Mouse (Mus musculus) midbrain, embryonic 13.5 days (tissue): ENCODE results near the gene Mecom. TPM values are rescaled to one million over a fixed set of nuclear protein-coding genes. Genes with fewer than 3 reads are reported as not detected.
A peak's percentile ranks its signal among the peaks of the same experiment; 100 is the strongest.

ENCODE experiments used
- ATAC-seq: fragments of 200-750 bp; cut with Nextera tagmentation; 2 replicates; pipeline ENCODE4 v1.8.0; 2017; ENCODE audit warnings: mild to moderate bottlenecking, moderate TSS enrichment, moderate library complexity
- H3K27ac ChIP-seq: fragments of 300-500 bp; sonication (generic); 2 replicates; pipeline ENCODE4 v1.5.1; 2015; ENCODE audit warnings: inconsistent platforms, mild to moderate bottlenecking, moderate library complexity
- H3K27me3 ChIP-seq: fragments of 300-500 bp; sonication (generic); 2 replicates; pipeline ENCODE4 v1.6.1; 2015; ENCODE audit warnings: mild to moderate bottlenecking, inconsistent platforms
- H3K36me3 ChIP-seq: fragments of 300-500 bp; sonication (generic); 2 replicates; pipeline ENCODE4 v1.6.1; 2015; ENCODE audit warnings: mild to moderate bottlenecking, inconsistent platforms
- H3K4me1 ChIP-seq: fragments of 300-500 bp; sonication (generic); replicated peaks from 2 replicates; pipeline ENCODE4 v1.6.1; 2015; ENCODE audit warnings: inconsistent platforms
- H3K4me2 ChIP-seq: fragments of 300-500 bp; sonication (generic); replicated peaks from 2 replicates; pipeline ENCODE4 v1.6.1; 2015; ENCODE audit warnings: moderate library complexity, mild to moderate bottlenecking, inconsistent platforms
- H3K4me3 ChIP-seq: fragments of 300-500 bp; sonication (generic); replicated peaks from 2 replicates; pipeline ENCODE4 v1.5.1; 2015; ENCODE audit warnings: mild to moderate bottlenecking, inconsistent platforms
- H3K9ac ChIP-seq: fragments of 300-500 bp; sonication (generic); replicated peaks from 2 replicates; pipeline ENCODE4 v1.6.1; 2015; ENCODE audit warnings: mild to moderate bottlenecking, inconsistent platforms
- H3K9me3 ChIP-seq: fragments of 300-500 bp; sonication (generic); 2 replicates; pipeline ENCODE4 v1.6.1; 2016; ENCODE audit warnings: mild to moderate bottlenecking, inconsistent platforms
- WGBS: fragments of 180-500 bp; shearing (Covaris S2); methylation state at CpG from one replicate; pipeline ENCODE4 v1.1.7; 2015; 5-methylcytosine and 5-hydroxymethylcytosine counted together
- polyA plus RNA-seq: library from polyadenylated mRNA; unstranded; fragments of >200 nt; fragmentation: Nextera tagmentation; extraction: Ambion mirVana; gene quantifications from 2 replicates; pipeline ENCODE4 v1.2.1, GENCODE M21; 2015

Mecom gene
- polyA plus RNA-seq, 1 experiment from 2014 or later, result 11.1 TPM

- Histone ChIP-seq H3K4me3 (no peak overlapping the region), H3K4me1 (peaks cover 37% of the 10 kb centered on the region), H3K36me3 (peaks cover 5% of the 10 kb centered on the region; the same call in 1 of the 2 replicates), H3K27me3 (no peaks in the 10 kb centered on the region), H3K4me2 (no peak overlapping the region), H3K9me3 (no peaks in the 10 kb centered on the region), H3K27ac (no peak overlapping the region), H3K9ac (no peak overlapping the region)
- ATAC-seq, result no peak
- 77% methylated on average over 5 of the region's 5 CpGs for WGBS
Observed at GRCm38 (mm10) chr3:30420899-30421298, 126.9 kb downstream of the Mecom start.

GRCm38 (mm10) chr3:30414173-30414572, 133.6 kb downstream of the Mecom start:
- Histone ChIP-seq H3K9ac (no peak overlapping the region), H3K27ac (no peak overlapping the region), H3K27me3 (0 out of 2 replicates have a peak, but pooled peaks cover 3% of the 10 kb centered on the region), H3K4me2 (no peak overlapping the region), H3K9me3 (no peaks in the 10 kb centered on the region), H3K36me3 (no peaks in the 10 kb centered on the region), H3K4me1 (peaks cover 59% of the 10 kb centered on the region), H3K4me3 (no peak overlapping the region)
- WGBS, result 94% methylated on average over 6 of the region's 6 CpGs
- ATAC-seq, result no peak

GRCm38 (mm10) chr3:30410778-30411177, 137.0 kb downstream of the Mecom start:
- Histone ChIP-seq H3K9ac (no peak overlapping the region), H3K4me1 (peaks cover 26% of the 10 kb centered on the region), H3K27ac (no peak overlapping the region), H3K9me3 (no peaks in the 10 kb centered on the region), H3K27me3 (0 out of 2 replicates have a peak, but pooled peaks cover 3% of the 10 kb centered on the region), H3K4me3 (no peak overlapping the region), H3K36me3 (no peaks in the 10 kb centered on the region), H3K4me2 (no peak overlapping the region)
- 35% methylated on average over 4 of the region's 4 CpGs for WGBS
- ATAC-seq, result no peak

GRCm38 (mm10) chr3:30404821-30405220, 143.0 kb downstream of the Mecom start:
- 70% methylated on average over 4 of the region's 4 CpGs for WGBS

GRCm38 (mm10) chr3:30398911-30399310, 148.9 kb downstream of the Mecom start:
- no peak for ATAC-seq
- Histone ChIP-seq H3K4me2 (no peak overlapping the region), H3K9ac (no peak overlapping the region)

More at GRCm38 (mm10) chr3:30404821-30405220, 143.0 kb downstream of the Mecom start:
- no peaks in the 10 kb centered on the region for H3K36me3 ChIP-seq
- no peak overlapping the region for H3K27ac ChIP-seq
- no peak overlapping the region for H3K4me3 ChIP-seq
- H3K9ac ChIP-seq, result no peak overlapping the region
- H3K4me1 ChIP-seq, result no peaks in the 10 kb centered on the region
- H3K4me2 ChIP-seq, result no peak overlapping the region
- ATAC-seq, result no peak
- no peaks in the 10 kb centered on the region for H3K9me3 ChIP-seq
- H3K27me3 ChIP-seq, result no peaks in the 10 kb centered on the region

GRCm38 (mm10) chr3:30394911-30395310, 152.9 kb downstream of the Mecom start:
- ATAC-seq, result no peak
- H3K27ac ChIP-seq, result no peak overlapping the region
- 93% methylated on average over 4 of the region's 4 CpGs for WGBS

More at GRCm38 (mm10) chr3:30398911-30399310, 148.9 kb downstream of the Mecom start:
- Histone ChIP-seq H3K4me3 (no peak overlapping the region), H3K36me3 (no peaks in the 10 kb centered on the region), H3K27me3 (no peaks in the 10 kb centered on the region), H3K9me3 (no peaks in the 10 kb centered on the region), H3K27ac (no peak overlapping the region), H3K4me1 (no peaks in the 10 kb centered on the region)
- 86% methylated on average over 7 of the region's 7 CpGs for WGBS

GRCm38 (mm10) chr3:30392662-30393061, 155.1 kb downstream of the Mecom start:
- peaks cover 4% of the 10 kb centered on the region; the same call in 1 of the 2 replicates for H3K4me1 ChIP-seq
- no peaks in the 10 kb centered on the region for H3K36me3 ChIP-seq
- H3K27ac ChIP-seq, result no peak overlapping the region
- ATAC-seq, result no peak
- no peaks in the 10 kb centered on the region for H3K27me3 ChIP-seq
- no peak overlapping the region for H3K9ac ChIP-seq
- no peak overlapping the region for H3K4me3 ChIP-seq
- H3K9me3 ChIP-seq, result no peaks in the 10 kb centered on the region
- 77% methylated on average over 4 of the region's 4 CpGs for WGBS
- no peak overlapping the region for H3K4me2 ChIP-seq

More at GRCm38 (mm10) chr3:30394911-30395310, 152.9 kb downstream of the Mecom start:
- Histone ChIP-seq H3K27me3 (no peaks in the 10 kb centered on the region), H3K4me3 (no peak overlapping the region), H3K4me1 (peaks cover 4% of the 10 kb centered on the region; the same call in 1 of the 2 replicates), H3K9me3 (no peaks in the 10 kb centered on the region), H3K9ac (no peak overlapping the region), H3K4me2 (no peak overlapping the region), H3K36me3 (no peaks in the 10 kb centered on the region)

GRCm38 (mm10) chr3:30392218-30392617, 155.6 kb downstream of the Mecom start:
- no peak for ATAC-seq
- peaks cover 4% of the 10 kb centered on the region; the same call in 1 of the 2 replicates for H3K4me1 ChIP-seq
- no peak overlapping the region for H3K4me3 ChIP-seq
- 38% methylated on average over 4 of the region's 4 CpGs for WGBS
- no peak overlapping the region for H3K9ac ChIP-seq
- no peaks in the 10 kb centered on the region for H3K36me3 ChIP-seq
- H3K27me3 ChIP-seq, result no peaks in the 10 kb centered on the region
- no peak overlapping the region for H3K27ac ChIP-seq
- H3K9me3 ChIP-seq, result no peaks in the 10 kb centered on the region
- H3K4me2 ChIP-seq, result no peak overlapping the region

GRCm38 (mm10) chr3:30390346-30390745, 157.5 kb downstream of the Mecom start:
- H3K36me3 ChIP-seq, result no peaks in the 10 kb centered on the region
- no peak overlapping the region for H3K9ac ChIP-seq
- H3K4me2 ChIP-seq, result no peak overlapping the region
- no peak for ATAC-seq
- WGBS, result 88% methylated on average over 5 of the region's 5 CpGs
- peaks cover 4% of the 10 kb centered on the region; the same call in 1 of the 2 replicates for H3K4me1 ChIP-seq
- H3K9me3 ChIP-seq, result no peaks in the 10 kb centered on the region
- H3K27ac ChIP-seq, result no peak overlapping the region
- H3K27me3 ChIP-seq, result no peaks in the 10 kb centered on the region
- H3K4me3 ChIP-seq, result no peak overlapping the region

- no peak overlapping the region for H3K4me2 ChIP-seq
- no peak overlapping the region for H3K9ac ChIP-seq
- H3K9me3 ChIP-seq, result no peaks in the 10 kb centered on the region
- no peak overlapping the region for H3K4me3 ChIP-seq
- H3K4me1 ChIP-seq, result 0 out of 2 replicates have a peak, but pooled peaks cover 3% of the 10 kb centered on the region
- 0 out of 2 replicates have a peak, but pooled peaks cover 3% of the 10 kb centered on the region for H3K27me3 ChIP-seq
- ATAC-seq, result no peak
- no peak overlapping the region for H3K27ac ChIP-seq
- 57% methylated on average over 4 of the region's 4 CpGs for WGBS
- H3K36me3 ChIP-seq, result no peaks in the 10 kb centered on the region
Observed at GRCm38 (mm10) chr3:30380273-30380672, 167.5 kb downstream of the Mecom start.

GRCm38 (mm10) chr3:30379301-30379700, 168.5 kb downstream of the Mecom start:
- Histone ChIP-seq H3K9ac (no peak overlapping the region), H3K36me3 (no peaks in the 10 kb centered on the region), H3K27me3 (peaks cover 3% of the 10 kb centered on the region; the same call in 1 of the 2 replicates), H3K4me3 (no peak overlapping the region), H3K4me2 (no peak overlapping the region), H3K27ac (no peak overlapping the region), H3K9me3 (no peaks in the 10 kb centered on the region), H3K4me1 (0 out of 2 replicates have a peak, but pooled peaks cover 3% of the 10 kb centered on the region)
- ATAC-seq, result no peak
- 75% methylated on average over 6 of the region's 6 CpGs for whole genome bisulfite sequencing

- H3K4me1 ChIP-seq, result peaks cover 17% of the 10 kb centered on the region
- H3K4me3 ChIP-seq, result peak overlapping the region; percentile 12; the same call in 1 of the 2 replicates
- H3K9me3 ChIP-seq, result no peaks in the 10 kb centered on the region
- H3K9ac ChIP-seq, result no peak overlapping the region
- ATAC-seq, result no peak
- WGBS, result 41% methylated on average over 7 of the region's 7 CpGs
- no peaks in the 10 kb centered on the region; the same call in 1 of the 2 replicates for H3K27me3 ChIP-seq
- H3K27ac ChIP-seq, result no peak overlapping the region
- no peaks in the 10 kb centered on the region for H3K36me3 ChIP-seq
- H3K4me2 ChIP-seq, result peak overlapping the region; percentile 50
Observed at GRCm38 (mm10) chr3:30371472-30371871, 176.3 kb downstream of the Mecom start.
